Comparison of ENCODE assay signal across 38 mouse cellular contexts in genomic region chr19:11316786-11317185, GRCm38 (mm10). TPM values are rescaled to one million over a fixed set of nuclear protein-coding genes. Genes with fewer than 3 reads are reported as not detected.
"Had no signal": no experiment of that assay in that cellular context is flagged by ENCODE, and none has a peak within 500 bp of the region (broad histone marks: within the 10 kb centered on the region; RNA-seq: fewer than 3 reads in every experiment).

No protein-coding gene starts in this region.

- ATAC-seq: forebrain, embryonic 13.5 days; forebrain, embryonic 14.5 days; forebrain, embryonic 15.5 days; forebrain, embryonic 16.5 days; forebrain, postnatal 0 days had no signal

- H3K9me3 ChIP-seq: embryonic facial prominence, embryonic 10.5 days; embryonic facial prominence, embryonic 15.5 days; forebrain, embryonic 10.5 days; forebrain, embryonic 12.5 days; forebrain, embryonic 13.5 days; forebrain, embryonic 15.5 days; heart, embryonic 10.5 days had no signal

- H3K27me3 ChIP-seq: embryonic facial prominence, embryonic 12.5 days; embryonic facial prominence, embryonic 13.5 days; embryonic facial prominence, embryonic 15.5 days; forebrain, embryonic 12.5 days; forebrain, embryonic 13.5 days; forebrain, embryonic 15.5 days had no signal

- H3K9ac ChIP-seq: embryonic facial prominence, embryonic 12.5 days; embryonic facial prominence, embryonic 13.5 days; embryonic facial prominence, embryonic 15.5 days; forebrain, embryonic 12.5 days; forebrain, embryonic 13.5 days; forebrain, embryonic 15.5 days; forebrain, postnatal 0 days had no signal

- H3K27ac ChIP-seq: embryonic facial prominence, embryonic 10.5 days; embryonic facial prominence, embryonic 12.5 days; embryonic facial prominence, embryonic 13.5 days; embryonic facial prominence, embryonic 15.5 days; forebrain, embryonic 10.5 days; forebrain, embryonic 12.5 days; forebrain, embryonic 13.5 days; forebrain, embryonic 15.5 days; gastrocnemius, adult 2 months; heart, adult 2 months; heart, embryonic 10.5 days had no signal

- H3K4me1 ChIP-seq: embryonic facial prominence, embryonic 10.5 days; embryonic facial prominence, embryonic 12.5 days; embryonic facial prominence, embryonic 13.5 days; embryonic facial prominence, embryonic 15.5 days; forebrain, embryonic 10.5 days; forebrain, embryonic 12.5 days; forebrain, embryonic 13.5 days; forebrain, embryonic 15.5 days; heart, embryonic 10.5 days had no signal

- H3K36me3 ChIP-seq: embryonic facial prominence, embryonic 10.5 days; embryonic facial prominence, embryonic 12.5 days; embryonic facial prominence, embryonic 13.5 days; embryonic facial prominence, embryonic 15.5 days; forebrain, embryonic 10.5 days; forebrain, embryonic 12.5 days; forebrain, embryonic 15.5 days; heart, embryonic 10.5 days had no signal

- H3K4me3 ChIP-seq: embryonic facial prominence, embryonic 10.5 days; embryonic facial prominence, embryonic 12.5 days; embryonic facial prominence, embryonic 13.5 days; embryonic facial prominence, embryonic 15.5 days; erythroblast, embryonic 14.5 days; forebrain, embryonic 10.5 days; forebrain, embryonic 12.5 days; forebrain, embryonic 13.5 days; forebrain, embryonic 15.5 days; gastrocnemius, adult 2 months; heart, adult 2 months; heart, embryonic 10.5 days had no signal

- H3K4me2 ChIP-seq: embryonic facial prominence, embryonic 12.5 days; embryonic facial prominence, embryonic 13.5 days; embryonic facial prominence, embryonic 15.5 days; forebrain, embryonic 12.5 days; forebrain, embryonic 13.5 days; forebrain, embryonic 15.5 days; heart, embryonic 11.5 days had no signal

- DNase-seq: cerebellum, adult 9-11 months; cerebellum, postnatal 10 days; cerebellum, postnatal 14 days; cerebellum, postnatal 25 days; cerebellum, postnatal 36 days; embryo, embryonic 11 days; forebrain, postnatal 0 days; gastrocnemius, adult 2 months; gastrocnemius, postnatal 10 days; gastrocnemius, postnatal 14 days; gastrocnemius, postnatal 25 days; gastrocnemius, postnatal 36 days; heart, adult 11 months; heart, adult 18-20 months; heart, adult 2 months had no signal

RNA-seq across cellular contexts. Expression of gene Ms4a14, which starts 2.5 kb away (rescaled TPM):
- total RNA-seq: common myeloid progenitor, adult 5-6 weeks; forebrain, postnatal 0 days; gastrocnemius, adult 2 months; gastrocnemius, adult 8-10 months; heart, adult 2 months had no signal
- polyA plus RNA-seq: embryonic facial prominence, embryonic 10.5 days; embryonic facial prominence, embryonic 12.5 days; embryonic facial prominence, embryonic 13.5 days; erythroblast, embryonic 14.5 days; forebrain, embryonic 10.5 days; forebrain, embryonic 11.5 days; forebrain, embryonic 12.5 days; forebrain, embryonic 13.5 days; forebrain, embryonic 14.5 days; forebrain, embryonic 16.5 days; heart, embryonic 10.5 days; heart, embryonic 11.5 days had no signal

RNA-seq across cellular contexts. Expression of gene Ms4a7, which starts 19.2 kb away (rescaled TPM):
- polyA plus RNA-seq: erythroblast, embryonic 14.5 days; forebrain, embryonic 10.5 days; heart, embryonic 10.5 days had no signal

RNA-seq across cellular contexts. Expression of gene Ms4a5, which starts 33.1 kb away (rescaled TPM):
- total RNA-seq: common myeloid progenitor, adult 5-6 weeks; forebrain, postnatal 0 days; gastrocnemius, adult 18-20 months; gastrocnemius, adult 2 months; gastrocnemius, adult 8-10 months; gastrocnemius, postnatal 10 days; gastrocnemius, postnatal 14 days; gastrocnemius, postnatal 25 days; gastrocnemius, postnatal 36 days; gastrocnemius, postnatal 4 days; heart, adult 18-20 months; heart, adult 2 months; heart, adult 8-10 months had no signal
- polyA plus RNA-seq: cortical plate, adult 2 months; embryonic facial prominence, embryonic 10.5 days; embryonic facial prominence, embryonic 11.5 days; embryonic facial prominence, embryonic 12.5 days; embryonic facial prominence, embryonic 13.5 days; embryonic facial prominence, embryonic 14.5 days; embryonic facial prominence, embryonic 15.5 days; erythroblast, embryonic 14.5 days; forebrain, embryonic 10.5 days; forebrain, embryonic 11.5 days; forebrain, embryonic 12.5 days; forebrain, embryonic 13.5 days; forebrain, embryonic 14.5 days; forebrain, embryonic 15.5 days; forebrain, embryonic 16.5 days; forebrain, postnatal 0 days; frontal cortex, adult 2 months; heart, adult 2 months; heart, embryonic 10.5 days; heart, embryonic 11.5 days had no signal

RNA-seq across cellular contexts. Expression of gene Ms4a1, which starts 50.7 kb away (rescaled TPM):
- total RNA-seq: common myeloid progenitor, adult 5-6 weeks; gastrocnemius, adult 2 months; gastrocnemius, adult 8-10 months; gastrocnemius, postnatal 25 days; gastrocnemius, postnatal 36 days had no signal
- polyA plus RNA-seq: embryonic facial prominence, embryonic 10.5 days; embryonic facial prominence, embryonic 11.5 days; embryonic facial prominence, embryonic 13.5 days; embryonic facial prominence, embryonic 14.5 days; embryonic facial prominence, embryonic 15.5 days; erythroblast, embryonic 14.5 days; forebrain, embryonic 10.5 days; forebrain, embryonic 11.5 days; forebrain, embryonic 12.5 days; forebrain, embryonic 13.5 days; forebrain, embryonic 14.5 days; forebrain, embryonic 15.5 days; forebrain, embryonic 16.5 days; heart, embryonic 10.5 days; heart, embryonic 11.5 days had no signal

RNA-seq across cellular contexts. Expression of gene Ms4a4a, which starts 58.5 kb away (rescaled TPM):
- total RNA-seq: common myeloid progenitor, adult 5-6 weeks; forebrain, postnatal 0 days had no signal
- polyA plus RNA-seq: erythroblast, embryonic 14.5 days had no signal
